Mouse (Mus musculus): ENCODE measurements around the gene Kctd6.

Gene Kctd6

GRCm38 (mm10) chr14:8207105-8207504, 6.8 kb upstream of the Kctd6 start:
- ChIA-PET POLR2A (interaction anchor here (0.6 to 2.9 kb wide), 21 partner anchors 9 to 1904 kb away, joined by 3 to 27 read pairs (median 4); partner anchors contain the start of gene Pdhb (in 2 of the 4)), CTCF (interaction anchor here in 2 of 4 experiments (0.6 to 2.1 kb wide), 3 partner anchors 12 to 34 kb away, joined by 3 to 5 read pairs (median 4); no protein-coding TSS in a partner anchor)

- POLR2A ChIA-PET: interaction anchor here (0.6 to 2.9 kb wide), 19 partner anchors 8 to 1904 kb away, joined by 3 to 27 read pairs (median 4); partner anchors contain the start of gene Pdhb (in 2 of the 4)
- CTCF ChIA-PET: interaction anchor here in 2 of 4 experiments (0.6 to 2.1 kb wide), 3 partner anchors 12 to 34 kb away, joined by 3 to 5 read pairs (median 4); no protein-coding TSS in a partner anchor
These were observed 6.4 kb upstream of the Kctd6 start for GRCm38 (mm10) chr14:8207543-8207942.

GRCm38 (mm10) chr14:8208876-8209275, 5.1 kb upstream of the Kctd6 start:
- CTCF ChIA-PET: interaction anchor here in 2 of 4 experiments (0.7 to 1.6 kb wide), 3 partner anchors 12 to 91 kb away, joined by 3 to 6 read pairs (median 4); no protein-coding TSS in a partner anchor
- POLR2A ChIA-PET: interaction anchor here in 2 of 4 experiments (1.8 to 2.6 kb wide), 5 partner anchors 10 to 33 kb away, joined by 5 to 11 read pairs (median 8); no protein-coding TSS in a partner anchor

GRCm38 (mm10) chr14:8209896-8210295, 4.0 kb upstream of the Kctd6 start:
- CTCF ChIA-PET: interaction anchor here in 1 of 4 experiments (0.8 to 1.6 kb wide), 3 partner anchors 8 to 11 kb away, joined by 3 to 6 read pairs (median 4); no protein-coding TSS in a partner anchor

GRCm38 (mm10) chr14:8212996-8213395, 944 bp upstream of the Kctd6 start:
- POLR2A ChIA-PET: interaction anchor here (0.6 to 10.5 kb wide), 21 partner anchors 8 to 274 kb away, joined by 3 to 152 read pairs (median 4); partner anchors contain the start of genes Abhd6 (in 2 of the 4) and Pdhb (in 1 of the 4)
- CTCF ChIA-PET: interaction anchor here in 1 of 4 experiments (1.1 kb wide), 1 partner anchor 121 kb away, joined by 4 read pairs; no protein-coding TSS in a partner anchor

More at GRCm38 (mm10) chr14:8209896-8210295, 4.0 kb upstream of the Kctd6 start:
- POLR2A ChIA-PET: interaction anchor here in 2 of 4 experiments (0.7 to 2.6 kb wide), 7 partner anchors 9 to 37 kb away, joined by 3 to 11 read pairs (median 6); no protein-coding TSS in a partner anchor

GRCm38 (mm10) chr14:8214299-8215207, 613 bp downstream of the Kctd6 start:
- POLR2A ChIA-PET: interaction anchor here (0.5 to 10.5 kb wide), 58 partner anchors 8 to 450 kb away, joined by 3 to 152 read pairs (median 4); partner anchors contain the start of genes Abhd6 (in 2 of the 4), Pdhb (in 2 of the 4), Gm45521 (in 1 of the 4) and Rpp14 (in 1 of the 4)
- CTCF ChIA-PET: interaction anchor here (0.6 to 2.0 kb wide), 17 partner anchors 7 to 250 kb away, joined by 3 to 9 read pairs (median 4); partner anchors contain the start of gene Abhd6 (in 1 of the 4)

GRCm38 (mm10) chr14:8215208-8215778, 1.4 kb downstream of the Kctd6 start:
- CTCF ChIA-PET: interaction anchor here in 3 of 4 experiments (0.6 to 2.0 kb wide), 3 partner anchors 35 to 131 kb away, joined by 3 to 6 read pairs (median 4); no protein-coding TSS in a partner anchor
- POLR2A ChIA-PET: interaction anchor here in 3 of 4 experiments (0.6 to 10.5 kb wide), 29 partner anchors 8 to 410 kb away, joined by 3 to 152 read pairs (median 3); partner anchors contain the start of genes Pdhb (in 2 of the 3), Flnb (in 1 of the 3) and Gm45521 (in 1 of the 3)

- ChIA-PET CTCF (no interaction called here), POLR2A (interaction anchor here in 2 of 4 experiments (0.6 to 10.5 kb wide), 21 partner anchors 9 to 398 kb away, joined by 3 to 152 read pairs (median 3); partner anchors contain the start of genes Flnb (in 1 of the 2) and Pdhb (in 1 of the 2))
These were observed 2.2 kb downstream of the Kctd6 start for GRCm38 (mm10) chr14:8216100-8216499.

GRCm38 (mm10) chr14:8218238-8218637, 4.3 kb downstream of the Kctd6 start:
- CTCF ChIA-PET: interaction anchor here (0.5 to 2.3 kb wide), 17 partner anchors 8 to 221 kb away, joined by 3 to 13 read pairs (median 4); no protein-coding TSS in a partner anchor
- POLR2A ChIA-PET: interaction anchor here in 3 of 4 experiments (0.8 to 10.5 kb wide), 28 partner anchors 8 to 185 kb away, joined by 3 to 152 read pairs (median 5); partner anchors contain the start of gene Pdhb (in 3 of the 3)

- POLR2A ChIA-PET: interaction anchor here in 3 of 4 experiments (0.6 to 10.5 kb wide), 38 partner anchors 9 to 265 kb away, joined by 3 to 152 read pairs (median 5); partner anchors contain the start of gene Pdhb (in 3 of the 3)
- CTCF ChIA-PET: interaction anchor here (0.5 to 2.3 kb wide), 21 partner anchors 9 to 221 kb away, joined by 3 to 13 read pairs (median 3); no protein-coding TSS in a partner anchor
These were observed 4.9 kb downstream of the Kctd6 start for GRCm38 (mm10) chr14:8218730-8219380.

GRCm38 (mm10) chr14:8219876-8220275, 5.9 kb downstream of the Kctd6 start:
- CTCF ChIA-PET: interaction anchor here in 3 of 4 experiments (0.6 to 2.3 kb wide), 22 partner anchors 10 to 255 kb away, joined by 3 to 15 read pairs (median 4); partner anchors contain the start of gene Fam107a (in 1 of the 3)
- POLR2A ChIA-PET: interaction anchor here in 3 of 4 experiments (0.6 to 10.5 kb wide), 23 partner anchors 10 to 433 kb away, joined by 3 to 152 read pairs (median 6); partner anchors contain the start of gene Pdhb (in 2 of the 3)

GRCm38 (mm10) chr14:8220306-8220705, 6.4 kb downstream of the Kctd6 start:
- POLR2A ChIA-PET: interaction anchor here in 2 of 4 experiments (1.0 to 10.5 kb wide), 14 partner anchors 9 to 369 kb away, joined by 3 to 152 read pairs (median 6); partner anchors contain the start of gene Pdhb (in 1 of the 2)

GRCm38 (mm10) chr14:8220912-8221311, 7.0 kb downstream of the Kctd6 start:
- CTCF ChIA-PET: interaction anchor here (0.5 to 1.5 kb wide), 32 partner anchors 9 to 267 kb away, joined by 3 to 15 read pairs (median 4); partner anchors contain the start of gene Fam107a (in 1 of the 4)
- POLR2A ChIA-PET: interaction anchor here in 2 of 4 experiments (1.0 to 10.5 kb wide), 12 partner anchors 9 to 370 kb away, joined by 3 to 152 read pairs (median 5); partner anchors contain the start of gene Pdhb (in 1 of the 2)

More at GRCm38 (mm10) chr14:8220306-8220705, 6.4 kb downstream of the Kctd6 start:
- CTCF ChIA-PET: interaction anchor here (0.6 to 2.3 kb wide), 34 partner anchors 9 to 268 kb away, joined by 3 to 15 read pairs (median 4); partner anchors contain the start of gene Fam107a (in 1 of the 4)

- POLR2A ChIA-PET: interaction anchor here in 1 of 4 experiments (0.6 to 10.5 kb wide), 4 partner anchors 8 to 351 kb away, joined by 3 to 152 read pairs (median 3); partner anchors contain the start of gene Pdhb
- CTCF ChIA-PET: interaction anchor here in 1 of 4 experiments (0.9 kb wide), 1 partner anchor 9 kb away, joined by 3 read pairs; the partner anchor contains the start of gene Kctd6
These were observed 8.6 kb downstream of the Kctd6 start for GRCm38 (mm10) chr14:8222561-8222960.

GRCm38 (mm10) chr14:8223506-8224293, 9.8 kb downstream of the Kctd6 start:
- CTCF ChIA-PET: no interaction called here
- POLR2A ChIA-PET: interaction anchor here in 1 of 4 experiments (1.1 kb wide), 1 partner anchor 9 kb away, joined by 3 read pairs; no protein-coding TSS in a partner anchor
